Mouse (Mus musculus) heart, adult 2 months (tissue): Measurements from ENCODE around the gene Patz1.

ENCODE experiments used
- CTCF ChIP-seq: fragments of 200-600 bp; IDR thresholded peaks from 2 replicates; pipeline ENCODE4 v1.8.1; 2022; ENCODE audit warnings: antibody characterized with exemption, mild to moderate bottlenecking, moderate library complexity
- EP300 ChIP-seq: fragments of 200-500 bp; IDR thresholded peaks from 2 replicates; pipeline ENCODE4 v1.6.1; 2011; ENCODE audit warnings: low read depth, low read length, control low read depth; ENCODE audit not compliant: insufficient read depth
- POLR2A ChIP-seq: fragments of 200-500 bp; IDR thresholded peaks from 2 replicates; pipeline ENCODE4 v1.6.1; 2011; ENCODE audit warnings: mild to moderate bottlenecking, low read depth, low read length, control low read depth; ENCODE audit not compliant: insufficient read depth

GRCm38 (mm10) chr11:3259537-3259936 lies 29.1 kb upstream of the Patz1 start:
- TF ChIP-seq CTCF (no peak), EP300 (no peak), POLR2A (no peak)
